Mouse (Mus musculus) ES-Bruce4 (cell line): Measurements from ENCODE around the gene Nptn.

Experiments
- CTCF ChIP-seq: IDR thresholded peaks from one replicate; pipeline ENCODE4 v1.8.1; 2011; ENCODE audit warnings: low read depth, low read length
- POLR2A ChIP-seq: IDR thresholded peaks from one replicate; pipeline ENCODE4 v1.8.1; 2011; ENCODE audit warnings: low read length; ENCODE audit not compliant: insufficient read depth

GRCm38 (mm10) chr9:58544879-58545324, 37.1 kb upstream of the Nptn start:
- TF ChIP-seq CTCF: no peak
- TF ChIP-seq POLR2A: no peak
